Mouse (Mus musculus) adipocyte (in vitro differentiated cells): ENCODE measurements at regions not wholly inside any gene's neighbourhood (a gene's known extent, or its start where the extent isn't known, plus 50 kb on each side); places are given as distances from the start of the nearest gene placed in this dataset.

Experiments used
- DNase-seq: peaks from one replicate; pipeline ENCODE4 v3.0.0-alpha.2; 2016; ENCODE audit warnings: low spot score

- DNase-seq = no peak
Observed at GRCm38 (mm10) chr1:43247609-43248008, 50.8 kb upstream of the Fhl2 start.

- peak; percentile 91 for DNase-seq
Observed at GRCm38 (mm10) chr1:43250281-43250680, 53.5 kb upstream of the Fhl2 start.

- no peak for DNase-seq
Observed at GRCm38 (mm10) chr1:43251356-43251755, 54.6 kb upstream of the Fhl2 start.

- DNase-seq = no peak
Observed at GRCm38 (mm10) chr1:43254129-43254528, 57.3 kb upstream of the Fhl2 start.

- DNase-seq = no peak
Observed at GRCm38 (mm10) chr1:43256078-43256477, 59.3 kb upstream of the Fhl2 start.

- DNase-seq = no peak
Observed at GRCm38 (mm10) chr1:43257909-43258308, 61.1 kb upstream of the Fhl2 start.

GRCm38 (mm10) chr1:43259841-43260240, 63.1 kb upstream of the Fhl2 start:
- DNase-seq = peak; percentile 83

GRCm38 (mm10) chr1:43260491-43260890, 63.7 kb upstream of the Fhl2 start:
- no peak for DNase-seq

GRCm38 (mm10) chr1:43264407-43264889, 67.7 kb upstream of the Fhl2 start:
- DNase-seq = peak; percentile 86

GRCm38 (mm10) chr1:43265699-43266455, 69.1 kb upstream of the Fhl2 start:
- no peak for DNase-seq

GRCm38 (mm10) chr1:43269685-43270084, 72.9 kb upstream of the Fhl2 start:
- no peak for DNase-seq

- DNase-seq = no peak
Observed at GRCm38 (mm10) chr1:43273236-43273868, 76.6 kb upstream of the Fhl2 start.

GRCm38 (mm10) chr1:43291736-43292135, 95.0 kb upstream of the Fhl2 start:
- no peak for DNase-seq

GRCm38 (mm10) chr1:43292561-43292960, 95.8 kb upstream of the Fhl2 start:
- DNase-seq = no peak

- DNase-seq = no peak
Observed at GRCm38 (mm10) chr1:43294221-43295012, 97.6 kb upstream of the Fhl2 start.

- DNase-seq = no peak
Observed at GRCm38 (mm10) chr1:43297579-43297978, 100.8 kb upstream of the Fhl2 start.

GRCm38 (mm10) chr1:43298746-43299145, 102.0 kb upstream of the Fhl2 start:
- DNase-seq = no peak

GRCm38 (mm10) chr1:43299490-43300302, 102.9 kb upstream of the Fhl2 start:
- peak; percentile 75 for DNase-seq

GRCm38 (mm10) chr1:43300676-43301075, 103.9 kb upstream of the Fhl2 start:
- no peak for DNase-seq

GRCm38 (mm10) chr1:43301866-43302571, 105.2 kb upstream of the Fhl2 start:
- DNase-seq = no peak

- DNase-seq = no peak
Observed at GRCm38 (mm10) chr1:43302657-43303056, 105.9 kb upstream of the Fhl2 start.
